Mouse (Mus musculus) small intestine, adult 2 months (tissue): ENCODE results near the gene Card19.

Experiments
- CTCF ChIP-seq: fragments of 200-500 bp; IDR thresholded peaks from 2 replicates; pipeline ENCODE4 v1.5.1; 2012; ENCODE audit warnings: low read depth, mild to moderate bottlenecking, control low read depth, inconsistent platforms, low read length, moderate library complexity, mixed read lengths; ENCODE audit not compliant: insufficient replicate concordance, insufficient read length; ENCODE audit errors: extremely low read depth
- POLR2A ChIP-seq: fragments of 200-500 bp; IDR thresholded peaks from 2 replicates; pipeline ENCODE4 v1.6.1; 2012; ENCODE audit warnings: low read depth, mild to moderate bottlenecking, control low read depth, inconsistent platforms, low read length, moderate library complexity

GRCm38 (mm10) chr13:49172335-49172734 lies 43.5 kb downstream of the Card19 start:
- TF ChIP-seq CTCF (no peak), POLR2A (no peak)
